Mouse (Mus musculus) CH12.LX (cell line): Measurements from ENCODE around the gene Olfr698. TPM values are rescaled to one million over a fixed set of nuclear protein-coding genes. Genes with fewer than 3 reads are reported as not detected.
"Not testable (repeated sequence)": the region's sequence is repeated elsewhere in the genome, so short reads cannot be mapped to it uniquely, and the experiment has no call there.

Experiments used
- DNase-seq: peaks from one replicate; pipeline ENCODE4 v3.0.0-alpha.2; 2013; ENCODE audit errors: extremely low read depth
- H3K27ac ChIP-seq: 2 replicates; pipeline ENCODE4 v1.5.1; 2012; ENCODE audit warnings: low read depth, mild to moderate bottlenecking, control low read depth, moderate library complexity; ENCODE audit not compliant: insufficient read depth
- H3K27me3 ChIP-seq: replicated peaks from 2 replicates; pipeline ENCODE3; 2012; ENCODE audit warnings: inconsistent platforms
- H3K36me3 ChIP-seq, 2 experiments: replicated peaks in 1 of 2; 2 replicates each; pipeline versions ENCODE3 to v1.6.1; 2012; ENCODE audit warnings: inconsistent platforms in 1 of 2, low read length in 1 of 2, mild to moderate bottlenecking in 1 of 2, mixed read lengths in 1 of 2, moderate library complexity in 1 of 2; ENCODE audit not compliant: control insufficient read depth in 1 of 2, insufficient read depth in 1 of 2
- H3K4me1 ChIP-seq, 2 experiments: 2 replicates each; pipeline ENCODE4 v1.6.1; 2012; ENCODE audit warnings: inconsistent platforms in 1 of 2, moderate library complexity in 1 of 2; ENCODE audit not compliant: insufficient read depth in 2 of 2, control insufficient read depth in 1 of 2
- H3K4me2 ChIP-seq: 2 replicates; pipeline ENCODE4 v1.6.1; 2012; ENCODE audit warnings: low read depth, mild to moderate bottlenecking, control low read depth; ENCODE audit not compliant: poor library complexity, insufficient read depth, severe bottlenecking
- H3K4me3 ChIP-seq, 3 experiments: fragments of 150-350 bp in 1 of 3; sonication (generic) in 1 of 3; replicated peaks in 1 of 3; 2 replicates each; pipeline versions ENCODE3 to v1.5.1; 2011 to 2012; ENCODE audit warnings: low read depth in 2 of 3, low read length in 2 of 3, mild to moderate bottlenecking in 2 of 3, moderate library complexity in 2 of 3, control low read depth in 1 of 3, improper control_type of control experiment in 1 of 3, inconsistent platforms in 1 of 3, mixed read lengths in 1 of 3; ENCODE audit not compliant: poor library complexity in 1 of 3
- H3K79me2 ChIP-seq: replicated peaks from 2 replicates; pipeline ENCODE4 v1.6.1; 2012; ENCODE audit warnings: mild to moderate bottlenecking, moderate library complexity; ENCODE audit not compliant: control insufficient read depth, poor library complexity, insufficient read depth, severe bottlenecking; ENCODE audit errors: extremely low read depth
- H3K9ac ChIP-seq: 2 replicates; pipeline ENCODE4 v1.6.1; 2012; ENCODE audit warnings: low read depth, mild to moderate bottlenecking, control low read depth, moderate library complexity; ENCODE audit not compliant: insufficient read depth
- H3K9me3 ChIP-seq: replicated peaks from 2 replicates; pipeline ENCODE3; 2012; ENCODE audit warnings: low read length, inconsistent platforms, mixed read lengths
- BHLHE40 ChIP-seq: IDR thresholded peaks from 2 replicates; pipeline ENCODE4 v1.6.1; 2011; ENCODE audit warnings: mild to moderate bottlenecking, low read depth, low read length, improper control_type of control experiment
- CHD2 ChIP-seq: IDR thresholded peaks from 2 replicates; pipeline ENCODE4 v1.6.1; 2011; ENCODE audit warnings: low read length, improper control_type of control experiment
- CTCF ChIP-seq, 2 experiments: IDR thresholded peaks in 1 of 2; conservative IDR thresholded peaks in 1 of 2; 2 replicates each; pipeline ENCODE4 v1.5.1; 2011 to 2012; ENCODE audit warnings: low read depth in 2 of 2, low read length in 2 of 2, improper control_type of control experiment in 1 of 2, inconsistent platforms in 1 of 2, mild to moderate bottlenecking in 1 of 2, moderate library complexity in 1 of 2
- ELF1 ChIP-seq: IDR thresholded peaks from 2 replicates; pipeline ENCODE4 v1.6.1; 2014; ENCODE audit warnings: low read depth, mild to moderate bottlenecking, inconsistent platforms, low read length, improper control_type of control experiment
- MXI1 ChIP-seq: IDR thresholded peaks from 2 replicates; pipeline ENCODE4 v1.6.1; 2011; ENCODE audit warnings: mild to moderate bottlenecking, low read depth, low read length, improper control_type of control experiment
- RCOR1 ChIP-seq: conservative IDR thresholded peaks from 2 replicates; pipeline ENCODE4 v1.6.1; 2012; ENCODE audit warnings: low read depth, mild to moderate bottlenecking, inconsistent platforms, low read length, improper control_type of control experiment
- UBTF ChIP-seq: IDR thresholded peaks from 2 replicates; pipeline ENCODE4 v1.6.1; 2012; ENCODE audit warnings: low read depth, mild to moderate bottlenecking, inconsistent platforms, low read length, improper control_type of control experiment, moderate library complexity
- ZKSCAN1 ChIP-seq: IDR thresholded peaks from 2 replicates; pipeline ENCODE4 v1.6.1; 2012; ENCODE audit warnings: low read depth, inconsistent platforms, low read length, improper control_type of control experiment, borderline replicate concordance
- dilution Hi-C: fragments of 300-500 bp; cut with MboI; formaldehyde crosslinking; loops from 2 replicates; pipeline ENCODE4 v1.14.3; 2020; ENCODE audit warnings: low sequenced_read_pairs; ENCODE audit not compliant: extremely low pct_unique_long_range_greater_than_20kb, extremely low pct_ligation_motif_present
- in situ Hi-C: fragments of 300-500 bp; cut with MboI; formaldehyde crosslinking; loops from 3 replicates; pipeline ENCODE4 v1.14.3; 2019; ENCODE audit warnings: low sequenced_read_pairs, low pct_ligation_motif_present, low pct_unique_long_range_greater_than_20kb, mixed read lengths
- polyA plus RNA-seq: library from polyadenylated mRNA; unstranded; fragments of >175 nt; gene quantifications from 2 replicates; pipeline ENCODE4 v1.2.1, GENCODE M21; 2012; ENCODE audit warnings: low read depth; ENCODE audit not compliant: insufficient read length
- total RNA-seq, 2 experiments: library from RNA; depleted of rRNA; stranded (reverse); fragments of 300-350 nt in 1 of 2; fragments of >200 nt in 1 of 2; gene quantifications; 2 replicates each; pipeline ENCODE4 v1.2.3; 2012 to 2014

Gene Olfr698
- total and polyA plus RNA-seq, 3 experiments: not detected

DNA sequence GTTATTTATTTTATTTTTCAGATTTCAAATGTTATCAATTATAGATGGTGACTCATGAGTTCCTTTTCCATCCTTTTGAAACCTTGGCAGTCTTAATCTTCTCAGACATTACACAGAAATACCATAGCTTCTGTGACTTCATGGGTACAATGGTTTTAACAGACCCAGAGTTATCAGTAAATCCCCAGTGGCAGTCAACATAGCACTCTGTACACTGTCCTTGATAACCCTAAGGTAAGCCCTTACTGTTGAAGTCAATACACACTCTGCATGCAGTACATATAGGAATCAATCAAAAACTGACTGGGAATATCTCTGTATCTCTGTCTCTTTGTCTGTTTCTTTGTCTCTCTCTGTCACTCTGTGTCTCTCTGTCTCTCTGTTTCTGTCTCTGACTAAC is 18.2 kb downstream of the Olfr698 start:
- H3K4me3 ChIP-seq: no peak overlapping the region
- H3K36me3 ChIP-seq: no peaks in the 10 kb centered on the region
- TF ChIP-seq RCOR1 (no peak), MXI1 (no peak), CTCF (conservative IDR thresholded peaks at IDR 0.05 in 1 of 2, IDR thresholded peaks at IDR 0.05 in 1 of 2; ENCODE audit: low read depth in 2 of 2, low read length in 2 of 2) (no peak), ZKSCAN1 (no peak), ELF1 (no peak), BHLHE40 (no peak), UBTF (no peak), CHD2 (no peak)
- TF ChIP-seq, all 38 proteins: peak for 0
- Histone ChIP-seq H3K9ac (no peak overlapping the region), H3K27me3 (no peaks in the 10 kb centered on the region), H3K79me2 (no peaks in the 10 kb centered on the region), H3K9me3 (no peaks in the 10 kb centered on the region), H3K27ac (no peak overlapping the region), H3K4me1 (no peaks in the 10 kb centered on the region), H3K4me2 (no peak overlapping the region)
- no peak for DNase-seq
- in situ Hi-C loops: no loop called here
- dilution Hi-C loops: no loop called here

GRCm38 (mm10) chr7:106733717-106734116 is 21.5 kb downstream of the Olfr698 start:
- Histone ChIP-seq H3K27ac (no peak overlapping the region), H3K9me3 (no peaks in the 10 kb centered on the region), H3K4me2 (no peak overlapping the region), H3K9ac (no peak overlapping the region), H3K27me3 (no peaks in the 10 kb centered on the region), H3K36me3 (no peaks in the 10 kb centered on the region), H3K79me2 (no peaks in the 10 kb centered on the region), H3K4me3 (no peak overlapping the region), H3K4me1 (no peaks in the 10 kb centered on the region)
- in situ Hi-C loops (no loop called here), dilution Hi-C loops (no loop called here)
- DNase-seq: no peak
- TF ChIP-seq ELF1 (no peak), RCOR1 (no peak)

DNA sequence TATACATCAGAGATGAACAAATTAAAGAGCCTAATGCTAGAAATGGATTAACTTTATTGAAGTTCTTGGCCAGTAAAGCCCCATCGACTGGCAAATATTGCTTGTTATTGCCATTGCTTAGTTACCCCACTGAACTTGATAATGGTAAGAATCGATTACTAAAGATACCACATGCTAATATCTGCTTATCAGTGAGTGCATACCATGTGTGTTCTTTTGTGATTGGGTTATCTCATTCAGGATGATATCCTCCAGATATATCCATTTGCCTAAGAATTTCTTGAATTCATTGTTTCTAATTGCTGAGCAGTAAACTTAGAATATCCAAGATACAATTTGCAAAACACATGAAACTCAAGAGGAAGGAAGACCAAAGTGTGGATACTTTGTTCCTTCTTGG is 29.5 kb downstream of the Olfr698 start:
- in situ Hi-C loops, H3K9me3 ChIP-seq, H3K27me3 ChIP-seq, H3K4me1 ChIP-seq, H3K4me3 ChIP-seq, DNase-seq, dilution Hi-C loops, H3K9ac ChIP-seq, H3K27ac ChIP-seq, H3K36me3 ChIP-seq, H3K79me2 ChIP-seq, H3K4me2 ChIP-seq: not testable (repeated sequence)
